Mouse (Mus musculus) lung, adult 2 months (tissue): ENCODE data around the gene Tekt1. TPM values are rescaled to one million over a fixed set of nuclear protein-coding genes. Genes with fewer than 3 reads are reported as not detected.

Experiments used
- DNase-seq: peaks from one replicate; pipeline ENCODE4 v3.0.0; 2022
- H3K4me1 ChIP-seq: fragments of 200-500 bp; 2 replicates; pipeline ENCODE4 v1.6.1; 2011; ENCODE audit warnings: low read length; ENCODE audit not compliant: control insufficient read depth, insufficient read depth
- H3K4me3 ChIP-seq: fragments of 200-500 bp; replicated peaks from 2 replicates; pipeline ENCODE3; 2011; ENCODE audit warnings: low read depth, mild to moderate bottlenecking, control low read depth, low read length; ENCODE audit errors: extremely low read depth
- CTCF ChIP-seq: fragments of 200-500 bp; IDR thresholded peaks from 2 replicates; pipeline ENCODE4 v1.5.1; 2011; ENCODE audit warnings: mild to moderate bottlenecking, low read length, control low read depth; ENCODE audit not compliant: insufficient read depth
- POLR2A ChIP-seq: fragments of 200-500 bp; IDR thresholded peaks from 2 replicates; pipeline ENCODE4 v1.6.1; 2011; ENCODE audit warnings: low read depth, mild to moderate bottlenecking, control low read depth, low read length, borderline replicate concordance; ENCODE audit errors: extremely low read depth
- WGBS: fragments of 180-500 bp; shearing (Covaris S2); methylation state at CpG from one replicate; pipeline ENCODE4 v1.1.7; 2018; 5-methylcytosine and 5-hydroxymethylcytosine counted together
- polyA plus RNA-seq: library from polyadenylated mRNA; depleted of rRNA; stranded (reverse); fragments of >200 nt; gene quantifications from 2 replicates; pipeline ENCODE4 v1.2.3, GENCODE M21; 2012

The Tekt1 gene
- polyA plus RNA-seq, 1 experiment, result 8.3 TPM

- WGBS, result 51% methylated on average over 8 of the region's 8 CpGs
- Histone ChIP-seq H3K4me3 (no peak overlapping the region), H3K4me1 (no peaks in the 10 kb centered on the region; the same call in 1 of the 2 replicates)
Measured at GRCm38 (mm10) chr11:72406079-72406675, 43.9 kb upstream of the Tekt1 start.

GRCm38 (mm10) chr11:72405532-72405931 lies 43.3 kb upstream of the Tekt1 start:
- no peaks in the 10 kb centered on the region; the same call in 1 of the 2 replicates for H3K4me1 ChIP-seq
- TF ChIP-seq CTCF, result no peak
- TF ChIP-seq POLR2A, result no peak

More at GRCm38 (mm10) chr11:72406079-72406675, 43.9 kb upstream of the Tekt1 start:
- no peak for DNase-seq
- TF ChIP-seq CTCF (no peak), POLR2A (no peak)

GRCm38 (mm10) chr11:72402969-72403368 lies 40.7 kb upstream of the Tekt1 start:
- Histone ChIP-seq H3K4me1 (no peaks in the 10 kb centered on the region; the same call in 1 of the 2 replicates), H3K4me3 (no peak overlapping the region)
- no peak for DNase-seq
- TF ChIP-seq POLR2A, result no peak
- no peak for TF ChIP-seq CTCF
- 77% methylated on average over 12 of the region's 12 CpGs for WGBS

More at GRCm38 (mm10) chr11:72405532-72405931, 43.3 kb upstream of the Tekt1 start:
- H3K4me3 ChIP-seq, result no peak overlapping the region
- DNase-seq, result no peak
- WGBS, result 43% methylated on average over 4 of the region's 4 CpGs

- Histone ChIP-seq H3K4me1 (peaks cover 4% of the 10 kb centered on the region; the same call in 1 of the 2 replicates), H3K4me3 (no peak overlapping the region)
- WGBS, result 55% methylated on average over 5 of the region's 5 CpGs
- no peak for DNase-seq
- TF ChIP-seq CTCF (no peak), POLR2A (no peak)
Measured at GRCm38 (mm10) chr11:72402017-72402416, 39.8 kb upstream of the Tekt1 start.

- Histone ChIP-seq H3K4me1 (peaks cover 4% of the 10 kb centered on the region; the same call in 1 of the 2 replicates), H3K4me3 (no peak overlapping the region)
- no peak for TF ChIP-seq CTCF
- TF ChIP-seq POLR2A, result no peak
- 83% methylated on average over 12 of the region's 12 CpGs for WGBS
- DNase-seq, result no peak
Measured at GRCm38 (mm10) chr11:72401068-72401467, 38.8 kb upstream of the Tekt1 start.

- TF ChIP-seq CTCF (no peak), POLR2A (no peak)
- 74% methylated on average over 8 of the region's 8 CpGs for WGBS
- peaks cover 4% of the 10 kb centered on the region; the same call in 1 of the 2 replicates for H3K4me1 ChIP-seq
- no peak for DNase-seq
- H3K4me3 ChIP-seq, result no peak overlapping the region
Measured at GRCm38 (mm10) chr11:72397811-72398525, 35.7 kb upstream of the Tekt1 start.

GRCm38 (mm10) chr11:72397072-72397471 lies 34.8 kb upstream of the Tekt1 start:
- peak; percentile 66 for DNase-seq
- H3K4me1 ChIP-seq, result peaks cover 4% of the 10 kb centered on the region; the same call in 1 of the 2 replicates
- no peak overlapping the region for H3K4me3 ChIP-seq
- WGBS, result 36% methylated on average over 10 of the region's 10 CpGs
- TF ChIP-seq CTCF (no peak), POLR2A (no peak)

GRCm38 (mm10) chr11:72396621-72397020 lies 34.4 kb upstream of the Tekt1 start:
- TF ChIP-seq CTCF (no peak), POLR2A (no peak)
- WGBS, result 54% methylated on average over 7 of the region's 7 CpGs
- Histone ChIP-seq H3K4me3 (no peak overlapping the region), H3K4me1 (peaks cover 4% of the 10 kb centered on the region; the same call in 1 of the 2 replicates)
- no peak for DNase-seq

GRCm38 (mm10) chr11:72395652-72396051 lies 33.4 kb upstream of the Tekt1 start:
- peaks cover 4% of the 10 kb centered on the region; the same call in 1 of the 2 replicates for H3K4me1 ChIP-seq
- WGBS, result 69% methylated on average over 6 of the region's 6 CpGs

GRCm38 (mm10) chr11:72394694-72395093 lies 32.5 kb upstream of the Tekt1 start:
- peaks cover 4% of the 10 kb centered on the region; the same call in 1 of the 2 replicates for H3K4me1 ChIP-seq
- no peak overlapping the region for H3K4me3 ChIP-seq
- no peak for TF ChIP-seq POLR2A
- TF ChIP-seq CTCF, result no peak
- WGBS, result 74% methylated on average over 2 of the region's 2 CpGs
- no peak for DNase-seq

More at GRCm38 (mm10) chr11:72395652-72396051, 33.4 kb upstream of the Tekt1 start:
- no peak overlapping the region for H3K4me3 ChIP-seq
- no peak for DNase-seq
- TF ChIP-seq POLR2A, result no peak
- no peak for TF ChIP-seq CTCF
